Comparison of ENCODE assay signal across 8 mouse cellular contexts in the genomic region with DNA sequence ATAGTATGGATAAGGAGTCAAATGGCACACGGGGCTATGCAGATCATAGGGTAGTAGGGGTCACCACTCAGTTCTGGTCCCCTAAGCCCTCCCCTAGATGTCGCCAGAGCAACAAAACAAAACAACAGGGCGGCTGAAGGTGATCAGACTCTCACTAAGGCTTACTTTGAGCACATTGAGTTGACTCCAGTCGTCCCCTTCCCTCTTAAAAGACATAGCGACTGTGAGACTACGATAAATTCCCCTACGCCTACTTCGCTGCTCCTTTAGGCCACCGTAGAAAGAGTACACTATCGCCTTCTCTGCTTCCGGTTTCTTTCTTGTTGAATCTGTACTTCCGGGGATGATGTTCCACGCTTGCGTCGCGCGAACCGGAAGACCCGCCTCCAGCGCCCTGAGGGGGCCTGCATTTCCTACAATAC. TPM values are rescaled to one million over a fixed set of nuclear protein-coding genes. Genes with fewer than 3 reads are reported as not detected.
DNase-seq lines count a peak whose midpoint lies in the region; ATAC-seq and TF ChIP-seq lines count a peak whose summit lies in the region.

A gene (minus strand): TSS at position 332 of the 422 bp plus-strand sequence.
A gene (plus strand): TSS at position 409 of the 422 bp plus-strand sequence.

- ATAC-seq in erythroblast, adult 5-6 weeks (replicated peaks; ENCODE audit: low FRiP score, poor library complexity, severe bottlenecking): peak; percentile 93
- ATAC-seq in kidney, embryonic 15.5 days (replicated peaks; ENCODE audit: low FRiP score): peak; percentile 88
- peak; percentile 93 for ATAC-seq in monocyte, adult 5-6 weeks (replicated peaks; ENCODE audit: insufficient number of reproducible peaks, low FRiP score, low TSS enrichment, poor library complexity, severe bottlenecking)

- TF ChIP-seq CTCF in C2C12 (IDR thresholded peaks at IDR 0.05; ENCODE audit: control insufficient read depth, insufficient read depth, insufficient read length): no peak

- peaks cover 5% of the 10 kb centered on the region for H3K79me2 ChIP-seq in C2C12 (ENCODE audit: control insufficient read depth, insufficient read depth)

- peak within 1 kb of the TSS; percentile 92 for H3K27ac ChIP-seq in heart, embryonic 10.5 days
- peak within 1 kb of the TSS; percentile 29 for H3K27ac ChIP-seq in kidney, embryonic 15.5 days

- H3K4me3 ChIP-seq in C2C12 (ENCODE audit: insufficient read depth, poor library complexity, severe bottlenecking): peak within 1 kb of the TSS; percentile 59
- H3K4me3 ChIP-seq in heart, embryonic 10.5 days: peak within 1 kb of the TSS; percentile 71
- peak within 1 kb of the TSS; percentile 56 for H3K4me3 ChIP-seq in kidney, embryonic 15.5 days (replicated peaks)

- WGBS in heart, embryonic 10.5 days: under 1% methylated on average over 20 of the region's 20 CpGs
- WGBS in kidney, embryonic 15.5 days: 0% methylated on average over 20 of the region's 20 CpGs

- H3K9ac ChIP-seq in kidney, embryonic 15.5 days: peak within 1 kb of the TSS; percentile 65

- H3K79me3 ChIP-seq in C2C12 (ENCODE audit: low read depth): no peaks in the 10 kb centered on the region

- no peaks in the 10 kb centered on the region for H3K27me3 ChIP-seq in C2C12 (ENCODE audit: control insufficient read depth, insufficient read depth, insufficient read length)
- no peaks in the 10 kb centered on the region for H3K27me3 ChIP-seq in heart, embryonic 10.5 days (ENCODE audit: insufficient read depth, poor library complexity, severe bottlenecking)
- H3K27me3 ChIP-seq in kidney, embryonic 15.5 days: no peaks in the 10 kb centered on the region

- H3K9me3 ChIP-seq in heart, embryonic 10.5 days: no peaks in the 10 kb centered on the region
- no peaks in the 10 kb centered on the region for H3K9me3 ChIP-seq in kidney, embryonic 15.5 days (replicated peaks)

- peak within 1 kb of the TSS; percentile 73 for H3K4me2 ChIP-seq in kidney, embryonic 15.5 days

- H3K36me3 ChIP-seq in C2C12 (ENCODE audit: control insufficient read depth, insufficient read depth): no peaks in the 10 kb centered on the region
- peaks cover 37% of the 10 kb centered on the region for H3K36me3 ChIP-seq in heart, embryonic 10.5 days
- peaks cover 17% of the 10 kb centered on the region for H3K36me3 ChIP-seq in kidney, embryonic 15.5 days

- peak within 1 kb of the TSS; percentile 72 for H3ac ChIP-seq in C2C12 (ENCODE audit: control insufficient read depth, insufficient read length, low read depth)

- DNase-seq in brain, adult 2 months (ENCODE audit: low read depth, low spot score): peak; percentile 99
- DNase-seq in heart, embryonic 10.5 days (ENCODE audit: low spot score): peak; percentile 96
- peak; percentile 90 for DNase-seq in liver
- DNase-seq in spleen, postnatal 4 days (ENCODE audit: low spot score in 2 of 2): peak; percentile 87 to 90

- H3K4me1 ChIP-seq in heart, embryonic 10.5 days: peaks cover 20% of the 10 kb centered on the region
- H3K4me1 ChIP-seq in kidney, embryonic 15.5 days: peaks cover 43% of the 10 kb centered on the region

TF ChIP-seq in C2C12, 6 proteins besides CTCF, POLR2A, EP300 and RAD21:
- no peak for TF ChIP-seq USF1 (IDR thresholded peaks at IDR 0.05; ENCODE audit: low read depth)
- TF ChIP-seq MYOD1 (IDR thresholded peaks at IDR 0.05; ENCODE audit: control insufficient read depth, insufficient read length, low read depth): no peak
- TF ChIP-seq CEBPB (IDR thresholded peaks at IDR 0.05; ENCODE audit: low read depth): no peak
- TF ChIP-seq MYOG (IDR thresholded peaks at IDR 0.05; ENCODE audit: control insufficient read depth, extremely low read depth, insufficient read length): no peak
- no peak for TF ChIP-seq MAX (IDR thresholded peaks at IDR 0.05)
- no peak for TF ChIP-seq FOSL1 (IDR thresholded peaks at IDR 0.05; ENCODE audit: insufficient read depth, low read length, poor library complexity, severe bottlenecking)

RNA-seq across cellular contexts. Expression of the first gene that starts in this region (rescaled TPM):
- 22.2 TPM for polyA plus RNA-seq in C2C12 (2012; fragmentation: generic; extraction: Trizol)
- total RNA-seq in erythroblast, adult 5-6 weeks (2015; ENCODE audit: low replicate concordance): 36.4 and 39.0 TPM in 2 replicates
- total RNA-seq in erythroblast, adult 5-6 weeks (2017; ENCODE audit: low replicate concordance): 38.9 and 39.8 TPM in 2 replicates
- polyA plus RNA-seq in heart, embryonic 10.5 days (2016; fragmentation: Nextera tagmentation; extraction: Ambion mirVana): 55.3 and 60.9 TPM in 2 replicates
- polyA plus RNA-seq in kidney, embryonic 15.5 days (2015; fragmentation: Nextera tagmentation; extraction: Ambion mirVana): 67.7 and 71.6 TPM in 2 replicates
- total RNA-seq in monocyte, adult 5-6 weeks (2017): 65.3 to 128 TPM (median 82.5 TPM) in 3 replicates

RNA-seq across cellular contexts. Expression of the second gene that starts in this region (rescaled TPM):
- 3.4 TPM for polyA plus RNA-seq in C2C12 (2012; fragmentation: generic; extraction: Trizol)
- total RNA-seq in erythroblast, adult 5-6 weeks (2015; ENCODE audit: low replicate concordance): 7.7 and 12.1 TPM in 2 replicates
- 11.7 and 13.7 TPM in 2 replicates for total RNA-seq in erythroblast, adult 5-6 weeks (2017; ENCODE audit: low replicate concordance)
- 8.7 and 10.1 TPM in 2 replicates for polyA plus RNA-seq in heart, embryonic 10.5 days (2016; fragmentation: Nextera tagmentation; extraction: Ambion mirVana)
- 14.5 and 15.5 TPM in 2 replicates for polyA plus RNA-seq in kidney, embryonic 15.5 days (2015; fragmentation: Nextera tagmentation; extraction: Ambion mirVana)
- total RNA-seq in monocyte, adult 5-6 weeks (2017): 4.1 to 5.9 TPM (median 5.7 TPM) in 3 replicates

Comparison
In these comparisons a context has a peak if more than half of its experiments do, and no peak if none do; other contexts are left out.
1. Peak in every context shown above with its lines: DNase-seq, ATAC-seq, H3K4me3 ChIP-seq and H3K27ac ChIP-seq.